Mouse (Mus musculus) cerebellum, adult 2 months (tissue): ENCODE data around the gene Unc45a. TPM values are rescaled to one million over a fixed set of nuclear protein-coding genes. Genes with fewer than 3 reads are reported as not detected.

Experiments
- DNase-seq, 2 experiments: peaks; one replicate each; pipeline ENCODE4 v3.0.0; 2021
- H3K27ac ChIP-seq: fragments of 200-500 bp; 2 replicates; pipeline ENCODE4 v1.5.1; 2012; ENCODE audit warnings: low read length, control low read depth, inconsistent platforms; ENCODE audit not compliant: insufficient read depth
- H3K27me3 ChIP-seq: fragments of 200-500 bp; 2 replicates; pipeline ENCODE4 v1.6.1; 2012; ENCODE audit warnings: inconsistent platforms, mild to moderate bottlenecking, low read length, moderate library complexity; ENCODE audit not compliant: control insufficient read depth, insufficient read depth
- H3K4me1 ChIP-seq: fragments of 200-500 bp; 2 replicates; pipeline ENCODE4 v1.6.1; 2011; ENCODE audit warnings: low read length; ENCODE audit not compliant: control insufficient read depth, insufficient read depth
- H3K4me3 ChIP-seq: fragments of 200-500 bp; replicated peaks from 2 replicates; pipeline ENCODE3; 2011; ENCODE audit warnings: mild to moderate bottlenecking, low read depth, low read length, control low read depth; ENCODE audit not compliant: insufficient read depth
- CTCF ChIP-seq: fragments of 200-500 bp; IDR thresholded peaks from 2 replicates; pipeline ENCODE4 v1.5.1; 2011; ENCODE audit warnings: low read depth, mild to moderate bottlenecking, control low read depth, low read length, moderate library complexity, borderline replicate concordance; ENCODE audit not compliant: insufficient read depth
- POLR2A ChIP-seq: fragments of 200-500 bp; IDR thresholded peaks from 2 replicates; pipeline ENCODE4 v1.6.1; 2011; ENCODE audit warnings: low read length, control low read depth, borderline replicate concordance; ENCODE audit not compliant: insufficient read depth
- WGBS: fragments of 180-500 bp; shearing (Covaris S2); methylation state at CpG from one replicate; pipeline ENCODE4 v1.1.7; 2018; 5-methylcytosine and 5-hydroxymethylcytosine counted together
- polyA plus RNA-seq: library from polyadenylated mRNA; depleted of rRNA; stranded (reverse); fragments of >200 nt; gene quantifications from 2 replicates; pipeline ENCODE4 v1.2.3, GENCODE M21; 2012

The Unc45a gene
- polyA plus RNA-seq, 1 experiment = 81.8 TPM

DNA sequence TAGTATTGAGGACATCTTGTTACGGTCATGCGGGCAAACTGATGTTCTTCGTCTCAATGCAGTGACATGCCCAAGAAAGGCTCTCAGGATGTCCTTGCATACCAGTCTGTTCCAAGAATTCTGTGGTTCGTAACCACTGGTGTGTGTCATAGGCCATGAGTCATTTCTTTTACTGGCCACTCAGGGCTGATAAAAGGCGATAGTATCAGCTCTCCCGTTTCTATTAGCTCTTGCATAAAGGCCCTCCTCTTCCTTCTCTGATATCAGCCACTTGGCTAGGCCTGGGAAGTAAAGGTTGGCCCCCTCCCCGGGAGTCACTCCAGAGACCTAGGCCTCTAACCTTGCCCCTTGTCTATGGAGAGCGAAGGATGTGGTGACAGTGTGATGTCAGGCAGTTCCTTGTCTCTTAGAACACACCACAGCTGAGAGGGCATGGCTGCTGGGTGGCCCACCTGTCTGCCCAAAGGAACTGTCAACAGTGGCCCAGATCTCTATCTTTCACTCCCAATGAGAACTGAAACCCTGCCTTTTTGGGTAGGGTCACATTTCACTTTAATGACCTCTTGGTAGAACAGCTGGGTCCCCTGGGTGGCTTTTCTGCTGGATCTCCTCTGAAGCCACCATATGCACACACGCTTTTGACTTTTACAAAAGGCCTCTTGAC, 34.7 kb upstream of the Unc45a start:
- 92% methylated on average over 9 of the region's 9 CpGs for WGBS
- DNase-seq = no peak
- H3K27ac ChIP-seq = no peak overlapping the region
- no peak overlapping the region for H3K4me3 ChIP-seq
- no peak for TF ChIP-seq POLR2A
- TF ChIP-seq CTCF = no peak
- H3K27me3 ChIP-seq = no peaks in the 10 kb centered on the region
- no peaks in the 10 kb centered on the region for H3K4me1 ChIP-seq

DNA sequence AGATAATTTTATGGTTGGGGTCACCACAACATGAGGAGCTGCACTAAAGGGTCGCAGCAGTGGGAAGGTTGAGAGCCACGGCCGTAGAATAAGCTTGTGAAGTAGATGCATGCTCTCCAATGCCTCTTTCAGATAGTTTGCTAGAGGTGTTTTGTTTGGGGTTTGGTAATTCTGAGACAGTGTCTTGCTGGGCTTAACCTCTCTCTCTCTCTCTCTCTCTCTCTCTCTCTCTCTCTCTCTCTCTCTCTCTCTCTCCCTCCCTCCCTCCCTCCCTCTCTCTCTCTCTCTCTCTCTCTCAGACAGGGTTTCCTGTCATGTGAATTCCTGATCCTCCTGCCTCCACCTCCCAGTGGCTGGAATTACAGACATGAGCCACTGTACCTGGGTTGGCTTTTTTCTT, 33.9 kb upstream of the Unc45a start:
- Histone ChIP-seq H3K27me3 (no peaks in the 10 kb centered on the region), H3K27ac (no peak overlapping the region), H3K4me1 (no peaks in the 10 kb centered on the region), H3K4me3 (no peak overlapping the region)
- TF ChIP-seq POLR2A (no peak), CTCF (no peak)
- WGBS = 97% methylated on average over 3 of the region's 3 CpGs
- no peak for DNase-seq

DNA sequence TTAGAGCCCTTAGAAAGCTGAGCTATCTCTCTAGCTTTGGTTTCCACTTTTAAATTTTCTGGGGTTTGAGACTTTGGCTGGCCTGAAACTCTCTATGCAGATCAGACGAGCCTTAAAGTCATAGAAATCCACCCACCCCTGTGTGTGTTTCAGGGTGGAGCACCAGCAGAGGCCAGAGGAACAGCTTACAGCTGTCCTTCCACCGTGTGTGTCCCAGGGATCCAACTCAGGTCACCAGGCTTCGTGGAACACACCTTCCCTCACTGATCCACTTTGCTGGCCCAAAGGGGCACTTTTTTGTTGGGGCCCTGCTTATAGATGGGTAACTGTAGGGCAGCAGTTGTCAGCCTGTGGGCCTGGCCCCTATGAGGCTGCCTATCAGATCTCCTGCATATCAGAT, 33.5 kb upstream of the Unc45a start:
- Histone ChIP-seq H3K4me3 (no peak overlapping the region), H3K4me1 (peaks cover 2% of the 10 kb centered on the region; the same call in 1 of the 2 replicates), H3K27me3 (no peaks in the 10 kb centered on the region), H3K27ac (no peak overlapping the region)
- 69% methylated on average over 3 of the region's 3 CpGs for WGBS
- DNase-seq = no peak
- TF ChIP-seq POLR2A (no peak), CTCF (no peak)

DNA sequence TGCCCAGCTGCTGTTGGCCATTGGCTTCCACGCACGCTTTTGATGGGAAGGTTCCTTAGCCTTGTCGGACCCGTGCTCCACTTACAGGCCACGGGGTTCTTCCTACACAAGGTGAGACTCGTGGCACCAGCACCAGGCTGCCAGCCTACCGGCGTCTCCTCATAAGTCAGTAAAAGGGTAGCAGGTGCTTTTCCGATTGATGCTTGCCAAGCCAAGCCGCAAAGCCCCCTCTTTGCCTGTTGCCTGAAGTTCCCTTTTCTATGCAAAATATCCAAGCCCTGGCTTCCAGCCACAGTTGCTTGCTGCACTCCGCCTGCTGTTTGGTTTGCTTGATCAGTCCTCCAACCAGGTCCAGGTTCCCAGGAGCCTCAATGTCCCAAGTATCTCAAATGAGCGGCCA, 33.0 kb upstream of the Unc45a start:
- WGBS = 61% methylated on average over 12 of the region's 12 CpGs
- no peak overlapping the region for H3K27ac ChIP-seq
- H3K4me3 ChIP-seq = no peak overlapping the region
- no peak for TF ChIP-seq POLR2A
- no peak for TF ChIP-seq CTCF
- H3K27me3 ChIP-seq = no peaks in the 10 kb centered on the region
- DNase-seq = no peak
- H3K4me1 ChIP-seq = peaks cover 7% of the 10 kb centered on the region; the same call in 1 of the 2 replicates

DNA sequence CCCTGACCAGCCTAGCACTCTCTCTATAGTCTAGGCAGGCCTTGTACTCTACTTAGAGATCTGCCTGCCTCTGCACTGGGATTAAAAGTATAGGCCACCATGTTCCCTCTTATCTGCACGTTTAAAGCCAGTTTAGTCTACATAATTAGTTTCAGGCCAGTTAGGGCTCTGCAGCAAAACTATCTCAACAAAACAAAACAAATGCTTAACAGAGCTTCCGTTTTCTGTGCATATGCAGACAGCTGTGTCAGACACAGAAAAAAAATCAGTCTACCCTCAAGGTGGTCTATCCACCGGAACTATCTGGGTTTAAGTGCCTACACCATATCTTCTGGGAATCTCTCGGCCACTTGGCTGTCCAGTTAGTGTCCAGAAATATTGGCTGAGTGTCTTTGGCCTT, 32.5 kb upstream of the Unc45a start:
- WGBS = 94% methylated on average over 4 of the region's 4 CpGs
- Histone ChIP-seq H3K4me3 (no peak overlapping the region), H3K27ac (no peak overlapping the region), H3K27me3 (no peaks in the 10 kb centered on the region), H3K4me1 (peaks cover 11% of the 10 kb centered on the region)
- no peak for DNase-seq
- TF ChIP-seq CTCF (no peak), POLR2A (no peak)

DNA sequence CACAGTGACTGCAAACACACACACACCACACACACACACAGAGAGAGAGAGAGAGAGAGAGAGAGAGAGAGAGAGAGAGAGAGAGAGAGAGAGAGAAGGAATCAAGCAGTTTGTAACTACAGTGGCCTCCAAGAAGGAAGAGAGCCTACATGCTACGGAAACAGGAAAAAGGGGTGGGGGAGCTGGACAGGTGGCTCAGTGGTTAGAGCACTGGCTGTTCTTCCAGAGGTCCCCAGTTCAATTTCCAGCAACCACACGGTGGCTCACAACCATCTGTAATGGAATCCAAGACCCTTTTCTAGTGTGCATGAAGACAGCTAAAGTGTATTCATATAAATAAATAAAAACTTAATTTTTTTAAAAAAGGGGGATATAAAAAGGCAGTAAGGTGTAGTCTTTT, 31.9 kb upstream of the Unc45a start:
- TF ChIP-seq CTCF (no peak), POLR2A (no peak)
- H3K27me3 ChIP-seq = no peaks in the 10 kb centered on the region
- no peak overlapping the region for H3K27ac ChIP-seq
- 74% methylated on average over 2 of the region's 2 CpGs for WGBS
- no peak for DNase-seq
- H3K4me3 ChIP-seq = no peak overlapping the region
- peaks cover 18% of the 10 kb centered on the region for H3K4me1 ChIP-seq

DNA sequence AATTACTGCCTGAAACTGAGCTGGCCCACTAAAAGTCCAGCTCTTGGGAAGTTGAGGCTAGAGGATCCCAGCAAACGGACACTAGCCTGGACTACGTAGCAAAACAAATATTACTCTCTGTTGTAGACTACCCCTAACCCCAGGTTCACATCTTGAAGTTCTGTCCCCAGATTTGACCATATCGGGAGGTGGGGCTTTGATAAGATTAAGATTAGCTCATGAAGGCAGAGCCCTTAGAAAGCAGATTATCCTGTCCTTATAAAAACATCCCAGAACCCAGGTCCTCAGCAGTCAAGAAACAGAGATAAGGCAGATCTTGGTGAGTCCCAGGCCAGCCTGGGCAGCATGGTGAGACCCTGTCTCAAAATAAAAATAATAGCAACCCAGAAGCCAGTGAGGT, 31.4 kb upstream of the Unc45a start:
- H3K4me1 ChIP-seq = peaks cover 23% of the 10 kb centered on the region
- H3K27me3 ChIP-seq = no peaks in the 10 kb centered on the region
- TF ChIP-seq CTCF (no peak), POLR2A (no peak)
- H3K27ac ChIP-seq = no peak overlapping the region
- WGBS = 89% methylated on average over 3 of the region's 3 CpGs
- no peak overlapping the region for H3K4me3 ChIP-seq
- DNase-seq = no peak

DNA sequence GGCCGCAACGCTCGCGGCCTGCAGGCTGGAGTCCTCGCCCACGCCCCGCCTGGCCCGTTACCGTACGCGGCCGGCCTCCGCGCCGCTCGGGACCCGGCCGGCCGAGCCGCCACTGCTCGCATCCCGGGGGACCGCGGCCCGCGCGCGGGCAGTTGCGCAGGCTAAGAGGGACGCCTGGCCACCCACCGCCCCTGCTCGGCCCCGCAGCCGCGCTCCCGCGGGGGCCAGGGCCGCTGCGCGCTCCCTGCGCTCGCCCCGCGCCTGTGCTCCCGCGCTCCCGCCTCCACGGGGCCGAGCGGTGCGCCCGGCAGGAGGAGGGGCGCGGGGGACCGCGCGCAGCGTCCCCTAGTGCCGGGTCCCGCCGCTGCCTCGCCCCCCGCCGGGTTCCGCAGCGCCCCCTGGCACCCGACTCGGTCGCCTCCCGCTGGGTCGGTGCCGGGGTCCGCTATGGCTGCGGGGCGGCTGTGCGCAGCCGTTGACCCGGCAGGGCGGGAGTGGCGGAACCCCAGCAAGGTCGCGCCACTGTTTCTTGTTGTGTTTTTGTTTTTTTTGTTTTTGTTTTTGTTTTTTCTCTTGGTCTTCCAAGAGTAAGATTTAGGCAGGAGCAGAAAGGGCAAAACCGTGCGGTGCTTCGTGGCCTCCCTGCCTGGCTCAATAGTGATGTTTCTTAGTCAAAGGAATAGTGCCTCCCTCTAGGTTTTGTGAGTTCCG, 30.4 kb upstream of the Unc45a start, which contains the start of gene Man2a2:
Gene Man2a2, minus strand, starts transcription at position 335 of the 711 bp plus-strand sequence.
- under 1% methylated on average over 75 of the region's 86 CpGs for WGBS
- Histone ChIP-seq H3K4me1 (peaks cover 26% of the 10 kb centered on the region), H3K27me3 (no peaks in the 10 kb centered on the region), H3K27ac (peak within 1 kb of the TSS; percentile 98), H3K4me3 (peak within 1 kb of the TSS; percentile 87)
- TF ChIP-seq CTCF (peak; percentile 38; the same call in 1 of the 2 replicates), POLR2A (peak; percentile 45; the same call in 1 of the 2 replicates)
- peak; percentile 75 to 80 for DNase-seq
